Mouse (Mus musculus): ENCODE measurements around the gene Slc29a4. TPM values are rescaled to one million over a fixed set of nuclear protein-coding genes. Genes with fewer than 3 reads are reported as not detected.

Gene Slc29a4
- polyA plus RNA-seq, 1 experiment from 2014 or later, result 58.5 TPM

DNA sequence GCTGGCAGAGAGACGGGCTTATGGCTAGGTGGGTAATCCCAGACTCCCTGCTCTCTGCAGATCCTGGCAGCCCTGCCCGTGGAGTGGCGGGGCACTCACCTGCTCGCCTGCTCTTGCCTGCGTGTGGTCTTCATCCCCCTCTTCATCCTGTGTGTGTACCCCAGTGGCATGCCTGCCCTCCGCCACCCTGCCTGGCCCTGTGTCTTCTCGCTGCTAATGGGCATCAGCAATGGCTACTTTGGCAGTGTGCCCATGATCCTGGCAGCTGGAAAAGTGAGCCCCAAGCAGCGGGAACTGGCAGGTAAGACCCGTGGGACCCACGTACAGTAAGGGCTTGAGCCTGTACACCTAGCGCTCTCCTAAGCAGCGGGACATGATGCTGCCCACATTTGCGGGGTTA, 27.6 kb downstream of the Slc29a4 start:
- H3K4me1 ChIP-seq, result peaks cover 2% of the 10 kb centered on the region; the same call in 1 of the 2 replicates
- no peak overlapping the region for H3K9ac ChIP-seq
- H3K4me2 ChIP-seq (replicated peaks), result no peak overlapping the region
- 90% methylated on average over 13 of the region's 13 CpGs for whole genome bisulfite sequencing
- no peaks in the 10 kb centered on the region for H3K27me3 ChIP-seq
- H3K36me3 ChIP-seq, result peaks cover 37% of the 10 kb centered on the region
- ATAC-seq (ENCODE audit: low FRiP score), result no peak
- no peaks in the 10 kb centered on the region for H3K9me3 ChIP-seq (replicated peaks)
- no peak overlapping the region for H3K27ac ChIP-seq
- H3K4me3 ChIP-seq, result no peak overlapping the region

DNA sequence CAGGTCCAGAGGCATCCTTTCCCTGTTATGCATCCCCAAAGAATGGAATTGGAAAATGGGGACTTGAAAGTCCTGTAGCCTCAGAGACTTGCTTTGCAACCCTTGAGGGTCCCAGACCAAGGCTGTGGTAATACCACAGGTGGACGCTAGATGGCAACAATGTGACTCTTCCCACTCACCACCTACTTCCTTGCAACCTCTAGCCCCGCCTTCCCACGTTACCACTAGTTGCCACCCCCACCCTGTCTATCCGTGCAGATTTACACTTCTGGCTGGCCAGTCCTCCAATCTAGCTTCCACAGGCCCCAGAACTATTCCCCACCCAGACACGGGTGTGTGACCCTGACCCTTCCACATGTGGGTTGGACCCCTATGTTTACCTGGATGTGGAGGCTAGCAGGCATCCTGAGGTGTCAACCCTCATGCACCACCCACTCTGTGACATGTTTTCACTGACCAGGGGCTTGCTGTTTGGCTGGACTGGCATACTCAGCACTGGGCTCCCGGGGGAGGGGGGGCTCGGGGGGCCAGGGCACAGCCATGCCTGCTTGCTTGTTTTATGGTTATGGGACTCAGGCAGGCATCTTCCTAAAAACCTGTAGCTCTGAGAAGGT, 31.3 kb downstream of the Slc29a4 start:
- 14% methylated on average over 7 of the region's 7 CpGs for WGBS
- peak; percentile 59 for ATAC-seq (ENCODE audit: low FRiP score)
- Histone ChIP-seq H3K27ac (peak overlapping the region; percentile 8; the same call in 1 of the 2 replicates), H3K4me2 (replicated peaks) (no peak overlapping the region), H3K9me3 (replicated peaks) (no peaks in the 10 kb centered on the region), H3K4me1 (peaks cover 2% of the 10 kb centered on the region; the same call in 1 of the 2 replicates), H3K36me3 (peaks cover 67% of the 10 kb centered on the region), H3K4me3 (no peak overlapping the region), H3K9ac (no peak overlapping the region), H3K27me3 (no peaks in the 10 kb centered on the region)

DNA sequence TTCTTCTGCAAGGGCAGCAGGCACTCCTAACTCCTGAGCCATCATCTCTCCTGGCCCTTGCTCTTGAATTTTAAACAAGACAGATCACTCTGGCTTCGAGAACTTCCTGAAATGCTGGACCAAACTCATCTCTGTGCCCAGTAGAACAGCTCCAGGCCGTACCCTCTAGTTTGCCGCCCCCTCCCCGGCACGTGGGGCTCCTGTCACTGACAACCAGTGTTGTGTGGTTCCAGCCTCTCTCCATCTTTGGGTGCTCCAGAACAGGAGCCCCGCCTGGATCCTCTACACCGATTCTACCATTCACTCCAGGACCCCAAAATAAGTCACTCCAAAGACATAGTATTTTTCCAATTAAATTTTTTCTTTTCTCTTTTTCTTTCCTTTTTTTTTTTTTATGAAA, 32.0 kb downstream of the Slc29a4 start:
- peaks cover 68% of the 10 kb centered on the region for H3K36me3 ChIP-seq

DNA sequence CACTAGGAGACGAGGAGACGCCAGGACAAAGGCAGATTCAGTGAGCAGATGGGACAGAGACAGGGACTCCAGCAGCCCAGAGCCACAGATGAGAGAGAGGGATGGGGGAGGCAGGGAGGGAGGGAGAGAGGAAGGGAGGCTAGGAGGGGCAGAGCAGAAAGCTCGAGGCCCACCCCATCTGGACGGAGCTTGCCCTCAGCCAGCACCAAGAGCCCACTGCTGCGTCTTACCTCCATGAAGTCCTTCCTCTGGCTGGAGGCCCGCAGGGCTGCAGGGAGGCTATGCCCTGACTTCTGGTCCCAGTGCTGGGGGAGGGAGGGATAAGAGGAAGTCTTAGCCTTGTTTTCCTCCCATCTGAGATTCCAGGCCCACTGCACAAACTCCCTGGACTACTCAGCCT, 34.4 kb downstream of the Slc29a4 start:
- no peaks in the 10 kb centered on the region for H3K9me3 ChIP-seq (replicated peaks)
- peaks cover 74% of the 10 kb centered on the region for H3K36me3 ChIP-seq
- ATAC-seq (ENCODE audit: low FRiP score), result no peak
- H3K27me3 ChIP-seq, result no peaks in the 10 kb centered on the region
- H3K4me1 ChIP-seq, result peaks cover 2% of the 10 kb centered on the region; the same call in 1 of the 2 replicates
- no peak overlapping the region for H3K4me3 ChIP-seq
- no peak overlapping the region for H3K9ac ChIP-seq
- WGBS, result 76% methylated on average over 6 of the region's 6 CpGs
- no peak overlapping the region for H3K4me2 ChIP-seq (replicated peaks)
- H3K27ac ChIP-seq, result no peak overlapping the region

More for the DNA sequence above, 32.0 kb downstream of the Slc29a4 start:
- Histone ChIP-seq H3K4me1 (peaks cover 2% of the 10 kb centered on the region; the same call in 1 of the 2 replicates), H3K9ac (no peak overlapping the region), H3K4me3 (no peak overlapping the region), H3K27me3 (no peaks in the 10 kb centered on the region), H3K27ac (peak overlapping the region; percentile 8; the same call in 1 of the 2 replicates), H3K9me3 (replicated peaks) (no peaks in the 10 kb centered on the region), H3K4me2 (replicated peaks) (no peak overlapping the region)
- no peak for ATAC-seq (ENCODE audit: low FRiP score)
- WGBS, result 93% methylated on average over 7 of the region's 7 CpGs

DNA sequence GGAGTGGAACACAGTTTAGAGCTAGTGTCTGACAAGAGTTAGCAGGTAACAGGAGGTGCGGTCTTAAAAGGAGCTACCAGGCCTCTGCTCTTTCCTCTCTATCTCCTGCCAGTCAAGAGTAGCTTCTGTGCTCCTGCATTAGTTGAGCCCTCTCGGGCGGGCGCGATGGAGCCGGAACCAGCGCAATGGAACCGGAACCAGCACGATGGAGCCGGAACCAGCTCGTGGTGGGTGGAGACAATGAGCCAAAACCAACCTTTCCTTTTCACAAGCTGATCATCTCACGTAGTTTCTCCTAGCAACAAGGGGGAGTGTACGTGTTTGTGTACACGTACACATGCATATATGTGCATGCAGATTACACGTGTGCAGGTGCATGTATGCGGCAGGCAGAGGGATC, 36.0 kb downstream of the Slc29a4 start:
- H3K9me3 ChIP-seq (replicated peaks), result no peaks in the 10 kb centered on the region
- peaks cover 2% of the 10 kb centered on the region; the same call in 1 of the 2 replicates for H3K4me1 ChIP-seq
- H3K4me2 ChIP-seq (replicated peaks), result no peak overlapping the region
- H3K27me3 ChIP-seq, result no peaks in the 10 kb centered on the region
- 96% methylated on average over 16 of the region's 16 CpGs for WGBS
- H3K36me3 ChIP-seq, result peaks cover 83% of the 10 kb centered on the region
- no peak overlapping the region for H3K9ac ChIP-seq
- no peak for ATAC-seq (ENCODE audit: low FRiP score)
- H3K27ac ChIP-seq, result no peak overlapping the region
- no peak overlapping the region for H3K4me3 ChIP-seq

DNA sequence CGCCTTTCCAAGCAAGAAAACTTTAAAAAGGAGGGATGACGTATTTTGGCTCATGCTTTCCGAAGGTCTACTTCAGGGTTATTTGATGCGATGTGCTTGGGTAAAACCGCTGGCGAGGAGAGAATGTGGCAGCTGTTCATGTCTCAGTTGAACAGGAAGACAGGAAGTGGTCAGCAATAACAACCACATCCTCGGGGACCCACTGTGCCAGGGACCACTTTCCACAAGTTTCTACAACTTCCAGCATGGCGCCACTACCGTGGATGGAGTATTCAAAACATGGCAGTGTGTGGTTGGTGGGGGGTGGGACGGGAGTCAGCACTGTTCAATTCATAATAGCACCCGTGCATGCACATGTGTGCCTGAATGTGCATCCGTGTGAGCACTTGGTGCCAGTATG, 38.0 kb downstream of the Slc29a4 start:
- no peak overlapping the region for H3K9ac ChIP-seq
- H3K9me3 ChIP-seq (replicated peaks), result no peaks in the 10 kb centered on the region
- H3K4me3 ChIP-seq, result no peak overlapping the region
- no peak overlapping the region for H3K4me2 ChIP-seq (replicated peaks)
- H3K36me3 ChIP-seq, result peaks cover 97% of the 10 kb centered on the region
- no peaks in the 10 kb centered on the region for H3K4me1 ChIP-seq
- 96% methylated on average over 12 of the region's 12 CpGs for WGBS
- no peak for ATAC-seq (ENCODE audit: low FRiP score)
- no peaks in the 10 kb centered on the region for H3K27me3 ChIP-seq
- H3K27ac ChIP-seq, result no peak overlapping the region

DNA sequence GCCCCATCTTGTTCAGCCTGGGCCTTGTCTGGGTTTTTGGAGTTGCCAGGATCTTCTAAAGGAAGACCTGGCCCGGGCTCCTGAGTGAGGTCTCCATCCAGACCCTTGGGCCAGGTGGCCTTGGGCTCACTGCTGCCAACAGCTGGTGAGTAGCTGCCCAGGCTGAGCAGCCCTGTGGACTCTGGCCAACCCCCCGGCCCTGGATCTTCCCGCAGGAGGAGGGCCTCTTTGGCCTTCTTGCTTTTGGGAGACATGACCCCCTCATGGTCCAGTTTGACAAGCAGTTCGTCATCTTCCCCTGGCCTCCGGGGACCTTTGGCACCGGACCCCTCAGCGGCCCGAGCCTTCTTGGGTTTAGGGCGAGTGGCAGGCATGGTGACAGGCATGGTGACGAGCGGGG, 39.6 kb downstream of the Slc29a4 start:
- ATAC-seq (ENCODE audit: low FRiP score), result no peak
- WGBS, result 88% methylated on average over 11 of the region's 11 CpGs
- no peaks in the 10 kb centered on the region for H3K27me3 ChIP-seq

DNA sequence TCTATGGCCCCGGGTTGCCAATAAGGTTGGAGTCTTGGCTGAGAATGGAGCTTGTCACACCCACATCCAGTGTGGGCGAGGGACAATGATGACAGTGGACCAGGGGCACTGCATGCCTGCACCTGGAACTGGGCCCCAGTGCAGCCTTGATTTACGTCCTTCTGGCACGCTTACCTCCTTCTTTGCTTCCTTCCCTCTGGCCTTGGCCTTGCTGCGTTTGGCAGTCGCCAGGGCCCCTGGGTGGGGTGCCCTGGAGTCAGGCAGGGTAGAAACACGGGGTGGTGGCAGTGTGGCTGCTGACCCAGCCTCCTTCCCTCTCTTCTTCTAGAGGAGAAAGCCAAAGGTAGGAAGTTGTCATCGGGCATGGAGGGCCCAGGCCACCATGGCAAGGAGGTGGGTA, 47.6 kb downstream of the Slc29a4 start:
- Histone ChIP-seq H3K36me3 (peaks cover 97% of the 10 kb centered on the region), H3K9me3 (replicated peaks) (no peaks in the 10 kb centered on the region), H3K27me3 (no peaks in the 10 kb centered on the region), H3K9ac (0 out of 2 replicates have a peak overlapping the region, but pooled peaks have one; percentile 6), H3K4me3 (no peak overlapping the region), H3K4me2 (replicated peaks) (no peak overlapping the region), H3K4me1 (no peaks in the 10 kb centered on the region), H3K27ac (no peak overlapping the region)
- no peak for ATAC-seq (ENCODE audit: low FRiP score)
- 83% methylated on average over 8 of the region's 8 CpGs for WGBS

More for the DNA sequence above, 39.6 kb downstream of the Slc29a4 start:
- Histone ChIP-seq H3K4me3 (no peak overlapping the region), H3K9me3 (replicated peaks) (no peaks in the 10 kb centered on the region), H3K36me3 (peaks cover 97% of the 10 kb centered on the region), H3K4me2 (replicated peaks) (no peak overlapping the region), H3K9ac (no peak overlapping the region), H3K27ac (no peak overlapping the region), H3K4me1 (no peaks in the 10 kb centered on the region)

DNA sequence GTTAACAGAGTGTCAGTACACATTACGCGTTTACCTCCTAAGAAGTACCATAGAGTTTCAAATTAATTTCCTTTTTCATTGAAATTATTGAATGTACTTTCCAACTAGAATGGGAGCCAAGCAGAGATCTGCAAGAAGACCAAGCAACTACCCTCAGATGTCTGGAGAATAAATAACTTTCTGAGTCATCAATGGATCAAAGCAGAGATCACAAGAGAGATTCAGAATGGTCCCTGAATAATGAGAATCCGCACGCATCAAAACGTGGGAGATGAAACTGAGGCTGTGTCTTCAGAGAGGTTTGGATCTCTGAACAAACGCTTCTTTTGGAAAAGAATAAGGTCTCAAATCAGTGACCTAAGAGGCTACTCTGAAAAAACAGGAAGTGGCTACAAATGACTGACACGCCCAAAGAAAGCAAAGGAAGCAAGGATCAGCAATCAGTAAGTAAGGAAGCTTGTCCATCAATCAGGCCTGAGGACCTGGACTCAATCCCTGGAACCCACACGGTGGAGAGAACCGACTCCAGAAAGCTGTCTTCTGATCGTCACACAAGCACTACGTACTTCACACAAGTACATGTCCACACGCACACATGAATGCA, 54.8 kb downstream of the Slc29a4 start:
- ATAC-seq (ENCODE audit: low FRiP score), result no peak
- Histone ChIP-seq H3K36me3 (peaks cover 89% of the 10 kb centered on the region), H3K27ac (no peak overlapping the region), H3K9me3 (replicated peaks) (no peaks in the 10 kb centered on the region), H3K27me3 (no peaks in the 10 kb centered on the region), H3K9ac (no peak overlapping the region), H3K4me1 (0 out of 2 replicates have a peak, but pooled peaks cover 2% of the 10 kb centered on the region), H3K4me2 (replicated peaks) (no peak overlapping the region), H3K4me3 (no peak overlapping the region)
- 76% methylated on average over 12 of the region's 12 CpGs for WGBS

DNA sequence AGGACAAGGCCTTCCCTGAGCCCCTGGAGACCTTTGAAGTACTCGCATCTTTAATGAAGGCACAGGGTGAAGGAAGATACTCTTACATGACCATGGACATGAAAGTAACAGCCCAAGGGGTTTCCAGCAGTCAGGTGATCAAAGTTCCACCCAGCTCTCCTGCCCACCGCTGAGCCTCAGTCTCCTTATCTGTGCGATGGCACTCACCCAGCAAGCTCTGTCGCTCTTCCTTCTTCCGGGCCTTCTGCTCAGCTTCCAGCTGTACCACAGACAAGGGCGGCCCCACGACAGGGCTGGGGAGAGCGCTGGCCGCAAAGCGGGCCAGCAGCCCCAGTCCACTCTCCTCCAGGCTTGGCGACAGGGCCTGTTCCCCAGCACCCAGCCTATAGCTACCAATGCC, 57.9 kb downstream of the Slc29a4 start:
- Histone ChIP-seq H3K4me2 (replicated peaks) (no peak overlapping the region), H3K4me1 (0 out of 2 replicates have a peak, but pooled peaks cover 5% of the 10 kb centered on the region), H3K36me3 (peaks cover 88% of the 10 kb centered on the region), H3K9me3 (replicated peaks) (no peaks in the 10 kb centered on the region), H3K9ac (no peak overlapping the region), H3K27ac (no peak overlapping the region), H3K4me3 (no peak overlapping the region), H3K27me3 (no peaks in the 10 kb centered on the region)
- no peak for ATAC-seq (ENCODE audit: low FRiP score)
- 89% methylated on average over 11 of the region's 11 CpGs for WGBS

DNA sequence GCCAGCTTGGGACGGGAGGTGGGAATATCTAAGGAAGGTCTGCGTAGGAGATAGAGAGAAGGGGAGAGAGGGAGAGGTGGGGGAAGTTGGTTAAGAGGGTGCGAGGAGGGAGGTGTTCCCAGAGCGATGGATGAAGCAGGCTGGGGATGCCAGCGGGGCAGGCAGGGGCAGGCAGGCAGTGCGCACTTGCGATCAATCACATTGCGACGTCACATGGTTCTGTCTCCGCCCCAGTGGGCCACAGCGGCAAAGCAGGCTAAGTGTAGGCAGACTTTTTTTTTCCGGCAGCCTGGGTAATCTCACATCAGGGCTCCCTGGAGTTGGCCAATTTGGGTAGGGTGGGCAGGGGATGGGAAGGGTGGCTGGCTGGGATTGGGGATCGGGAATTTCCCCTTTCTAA, 59.9 kb downstream of the Slc29a4 start:
- Histone ChIP-seq H3K36me3 (peaks cover 95% of the 10 kb centered on the region), H3K4me2 (replicated peaks) (no peak overlapping the region), H3K27me3 (no peaks in the 10 kb centered on the region), H3K27ac (no peak overlapping the region; the same call in 1 of the 2 replicates), H3K9ac (no peak overlapping the region), H3K4me1 (0 out of 2 replicates have a peak, but pooled peaks cover 5% of the 10 kb centered on the region), H3K4me3 (no peak overlapping the region), H3K9me3 (replicated peaks) (no peaks in the 10 kb centered on the region)
- 48% methylated on average over 13 of the region's 13 CpGs for WGBS
- 0 out of 2 replicates have a peak, but pooled peaks have one; percentile 21 for ATAC-seq (ENCODE audit: low FRiP score)

DNA sequence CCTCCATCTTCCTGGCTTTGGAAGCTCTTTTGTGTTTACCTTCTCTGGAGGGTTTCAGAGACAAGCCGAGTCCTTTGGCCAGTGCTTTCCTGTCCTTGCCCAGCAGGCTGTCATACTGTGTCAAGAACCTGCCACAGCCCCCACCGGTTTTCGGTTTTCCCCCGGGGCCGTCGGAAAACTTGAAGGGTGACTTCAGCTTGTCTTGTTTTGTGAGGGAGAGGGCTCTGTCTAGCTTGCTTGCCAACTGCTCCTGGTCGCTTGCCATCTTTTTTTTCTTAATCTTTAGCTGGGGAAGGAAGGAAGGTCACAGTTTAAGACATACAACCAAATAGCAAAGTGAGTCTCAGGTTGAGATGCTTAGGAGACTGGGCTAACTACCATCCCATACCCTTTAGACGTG, 67.5 kb downstream of the Slc29a4 start:
- H3K36me3 ChIP-seq, result peaks cover 99% of the 10 kb centered on the region
- WGBS, result 94% methylated on average over 8 of the region's 8 CpGs
- H3K27ac ChIP-seq, result no peak overlapping the region

More for the DNA sequence above, 67.5 kb downstream of the Slc29a4 start:
- ATAC-seq (ENCODE audit: low FRiP score), result no peak
- Histone ChIP-seq H3K9me3 (replicated peaks) (no peaks in the 10 kb centered on the region), H3K9ac (no peak overlapping the region), H3K4me1 (peaks cover 8% of the 10 kb centered on the region; the same call in 1 of the 2 replicates), H3K27me3 (no peaks in the 10 kb centered on the region), H3K4me3 (no peak overlapping the region), H3K4me2 (replicated peaks) (no peak overlapping the region)

Data from hindbrain, embryonic 12.5 days (tissue).